Mouse (Mus musculus) heart, postnatal 0 days (tissue): Measurements from ENCODE around the gene Krtap19-1. TPM values are rescaled to one million over a fixed set of nuclear protein-coding genes. Genes with fewer than 3 reads are reported as not detected.

Experiments used
- ATAC-seq: fragments of 200-750 bp; cut with Nextera tagmentation; 2 replicates; pipeline ENCODE4 v1.8.0; 2017; ENCODE audit warnings: low read depth, moderate number of reproducible peaks, moderate library complexity; ENCODE audit not compliant: insufficient read depth
- DNase-seq: peaks from one replicate; pipeline ENCODE4 v3.0.0-alpha.2; 2016; ENCODE audit warnings: low spot score
- H3K27ac ChIP-seq: fragments of 300-500 bp; sonication (generic); 2 replicates; pipeline ENCODE4 v1.5.1; 2014; ENCODE audit warnings: low read depth, mild to moderate bottlenecking
- H3K27me3 ChIP-seq: fragments of 300-500 bp; sonication (generic); 2 replicates; pipeline ENCODE4 v1.6.1; 2014; ENCODE audit warnings: low read length, mixed read lengths; ENCODE audit not compliant: control insufficient read depth, insufficient read depth
- H3K36me3 ChIP-seq: fragments of 300-500 bp; sonication (generic); replicated peaks from 2 replicates; pipeline ENCODE4 v1.6.1; 2014; ENCODE audit warnings: low read length, mixed read lengths; ENCODE audit not compliant: control insufficient read depth, insufficient read depth
- H3K4me1 ChIP-seq: fragments of 300-500 bp; sonication (generic); 2 replicates; pipeline ENCODE4 v1.6.1; 2014; ENCODE audit warnings: antibody characterized with exemption; ENCODE audit not compliant: control insufficient read depth, insufficient read depth
- H3K4me2 ChIP-seq: fragments of 300-500 bp; sonication (generic); 2 replicates; pipeline ENCODE4 v1.6.1; 2014; ENCODE audit warnings: low read depth, mild to moderate bottlenecking, low read length, moderate library complexity
- H3K4me3 ChIP-seq: fragments of 300-500 bp; sonication (generic); 2 replicates; pipeline ENCODE4 v1.5.1; 2014; ENCODE audit warnings: low read depth, low read length
- H3K9ac ChIP-seq: fragments of 300-500 bp; sonication (generic); replicated peaks from 2 replicates; pipeline ENCODE4 v1.6.1; 2014; ENCODE audit warnings: low read depth, low read length, mixed read lengths
- H3K9me3 ChIP-seq: fragments of 300-500 bp; sonication (generic); replicated peaks from 2 replicates; pipeline ENCODE4 v1.6.1; 2016; ENCODE audit warnings: low read length; ENCODE audit not compliant: control insufficient read depth
- CTCF ChIP-seq: IDR thresholded peaks from 2 replicates; pipeline ENCODE4 v1.5.1; 2016; ENCODE audit warnings: antibody characterized with exemption, control low read depth, low read depth
- EP300 ChIP-seq: IDR thresholded peaks from 2 replicates; pipeline ENCODE4 v1.6.1; 2016; ENCODE audit warnings: antibody characterized with exemption, low read depth
- WGBS: fragments of 180-500 bp; shearing (Covaris S2); extraction: QIAGEN DNeasy Blood & Tissue Kit; methylation state at CpG from one replicate; pipeline ENCODE4 v1.1.7; 2014; 5-methylcytosine and 5-hydroxymethylcytosine counted together
- polyA plus RNA-seq: library from polyadenylated mRNA; unstranded; fragments of >200 nt; fragmentation: Nextera tagmentation; extraction: Ambion mirVana; gene quantifications from 2 replicates; pipeline ENCODE4 v1.2.1, GENCODE M21; 2015
- total RNA-seq: library from RNA; depleted of rRNA; stranded (reverse); fragments of >200 nt; gene quantifications from 2 replicates; pipeline ENCODE4 v1.2.3, GENCODE M21; 2014; ENCODE audit warnings: low replicate concordance

Krtap19-1 gene
- total and polyA plus RNA-seq, 2 experiments from 2014 or later, result not detected

GRCm38 (mm10) chr16:88864887-88865407 is 4.3 kb downstream of the Krtap19-1 start:
- ATAC-seq (no peak), DNase-seq (no peak)
- H3K27me3 ChIP-seq, result no peaks in the 10 kb centered on the region
- H3K9me3 ChIP-seq, result no peaks in the 10 kb centered on the region
- no peak overlapping the region for H3K27ac ChIP-seq
- H3K36me3 ChIP-seq, result no peaks in the 10 kb centered on the region
- no peak for TF ChIP-seq CTCF
- no peak for TF ChIP-seq EP300
- no peaks in the 10 kb centered on the region for H3K4me1 ChIP-seq
- no peak overlapping the region for H3K4me3 ChIP-seq
- no peak overlapping the region for H3K4me2 ChIP-seq
- WGBS, result 79% methylated on average over 4 of the region's 4 CpGs
- H3K9ac ChIP-seq, result no peak overlapping the region

DNA sequence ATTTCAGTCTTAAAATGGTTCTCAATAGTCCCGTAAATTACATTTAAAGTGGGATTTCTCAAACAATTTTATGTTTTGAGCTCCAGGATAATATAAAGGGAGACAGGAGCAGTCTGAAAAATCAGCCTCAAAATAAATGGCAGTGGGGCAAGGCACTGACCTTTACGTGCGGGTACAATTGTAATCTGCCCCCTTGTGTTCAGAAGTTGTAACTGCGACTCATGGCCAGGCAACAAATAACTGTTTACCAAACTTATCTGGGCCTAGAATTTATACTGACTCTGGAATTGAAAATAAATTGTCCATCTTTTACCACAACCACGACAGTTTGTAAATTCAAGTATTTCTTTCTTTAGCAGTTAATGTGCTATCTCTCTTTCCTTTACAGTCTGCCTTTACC is 17.8 kb downstream of the Krtap19-1 start:
- no peak overlapping the region for H3K4me2 ChIP-seq
- ATAC-seq, result no peak
- DNase-seq, result peak; percentile 30
- no peaks in the 10 kb centered on the region for H3K27me3 ChIP-seq
- H3K4me3 ChIP-seq, result no peak overlapping the region
- no peaks in the 10 kb centered on the region for H3K9me3 ChIP-seq
- H3K4me1 ChIP-seq, result no peaks in the 10 kb centered on the region
- no peaks in the 10 kb centered on the region for H3K36me3 ChIP-seq
- WGBS, result 5% methylated on average over 5 of the region's 5 CpGs
- TF ChIP-seq EP300 (no peak), CTCF (peak; percentile 64)
- no peak overlapping the region for H3K27ac ChIP-seq
- H3K9ac ChIP-seq, result no peak overlapping the region

DNA sequence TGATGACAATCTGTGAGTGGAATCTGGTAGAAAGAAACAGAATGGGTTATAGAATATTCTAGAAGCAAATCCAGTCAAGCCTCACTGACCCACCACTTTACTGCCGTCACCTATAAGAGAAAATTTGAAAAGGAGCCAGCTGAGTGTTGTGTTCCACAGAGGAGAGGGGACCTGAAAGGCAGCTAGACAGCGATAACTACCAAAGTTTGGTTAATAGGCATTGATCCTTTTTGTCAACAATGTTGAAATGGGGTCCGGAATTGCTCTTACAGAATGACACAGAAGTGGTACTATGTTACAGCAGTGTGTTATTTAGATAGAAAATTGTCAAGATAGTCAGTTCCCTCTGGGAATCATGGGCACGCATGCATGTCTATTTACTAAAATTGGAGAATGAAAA is 20.7 kb downstream of the Krtap19-1 start:
- TF ChIP-seq EP300 (no peak), CTCF (no peak)
- Histone ChIP-seq H3K9ac (no peak overlapping the region), H3K4me3 (no peak overlapping the region), H3K36me3 (no peaks in the 10 kb centered on the region), H3K4me2 (no peak overlapping the region), H3K9me3 (no peaks in the 10 kb centered on the region), H3K27me3 (no peaks in the 10 kb centered on the region), H3K27ac (no peak overlapping the region), H3K4me1 (no peaks in the 10 kb centered on the region)
- no peak for DNase-seq
- ATAC-seq, result no peak
- 80% methylated on average over 4 of the region's 4 CpGs for WGBS

- Histone ChIP-seq H3K9me3 (no peaks in the 10 kb centered on the region), H3K4me1 (no peaks in the 10 kb centered on the region), H3K27ac (no peak overlapping the region), H3K4me2 (no peak overlapping the region), H3K27me3 (no peaks in the 10 kb centered on the region), H3K9ac (no peak overlapping the region), H3K4me3 (no peak overlapping the region), H3K36me3 (no peaks in the 10 kb centered on the region)
- 90% methylated on average over 1 of the region's 1 CpGs for WGBS
- TF ChIP-seq EP300 (no peak), CTCF (no peak)
- no peak for ATAC-seq
- DNase-seq, result no peak
These were observed 21.8 kb downstream of the Krtap19-1 start for GRCm38 (mm10) chr16:88847363-88847762.

DNA sequence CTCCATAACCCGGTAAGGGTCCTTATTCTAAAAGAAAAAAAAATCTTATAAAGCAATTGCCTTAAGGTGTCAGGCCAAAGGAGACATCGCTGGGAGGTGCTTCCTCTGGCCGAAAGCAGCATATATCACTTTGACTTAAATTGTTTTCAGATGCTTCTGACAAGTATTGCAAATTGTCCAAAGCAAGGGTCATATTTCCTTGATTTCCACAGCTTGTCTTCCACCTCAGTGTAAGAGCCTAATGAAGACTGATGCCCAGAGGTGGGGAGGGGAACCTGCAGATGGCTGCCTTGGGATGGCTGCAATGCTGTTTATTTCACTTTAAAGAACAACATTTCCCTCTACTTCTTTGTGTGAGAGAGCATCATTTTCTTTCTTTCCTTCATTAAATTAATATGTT is 42.2 kb downstream of the Krtap19-1 start:
- Histone ChIP-seq H3K4me2 (no peak overlapping the region), H3K4me1 (no peaks in the 10 kb centered on the region), H3K36me3 (no peaks in the 10 kb centered on the region), H3K9ac (no peak overlapping the region), H3K27me3 (no peaks in the 10 kb centered on the region), H3K4me3 (no peak overlapping the region), H3K27ac (no peak overlapping the region), H3K9me3 (no peaks in the 10 kb centered on the region)
- 72% methylated on average over 3 of the region's 3 CpGs for WGBS
- ATAC-seq, result no peak
- no peak for DNase-seq
- no peak for TF ChIP-seq CTCF
- TF ChIP-seq EP300, result no peak

DNA sequence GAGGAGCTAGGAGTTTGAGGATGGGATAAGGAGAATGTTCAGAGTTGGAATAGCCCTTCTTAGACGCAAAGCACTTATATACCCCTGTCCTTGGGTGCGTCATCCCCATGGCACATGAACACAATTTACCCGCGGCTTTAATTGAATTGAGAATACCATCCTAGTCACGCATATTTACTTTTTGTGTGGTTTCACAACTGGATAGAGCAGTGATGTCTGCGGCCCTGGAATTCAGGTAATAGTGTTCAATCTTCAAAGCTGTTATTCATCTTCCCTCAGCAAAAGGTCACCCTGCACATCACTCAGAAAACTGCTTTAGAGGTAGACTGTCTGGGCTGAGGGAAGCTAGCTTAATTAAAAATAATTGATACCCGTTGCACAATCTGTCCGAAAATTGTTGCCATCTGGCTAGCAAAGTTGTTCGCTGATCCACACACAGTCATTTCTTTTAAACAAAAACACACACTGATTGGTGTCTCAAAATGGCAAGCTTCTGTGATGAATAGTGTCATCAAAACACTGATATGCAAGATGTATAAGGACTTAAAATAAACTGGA is 43.0 kb downstream of the Krtap19-1 start, which contains the start of gene Krtap14:
TSS of gene Krtap14 (minus strand) at position 51 of the 558 bp plus-strand sequence.
- WGBS, result 76% methylated on average over 9 of the region's 9 CpGs
- no peaks in the 10 kb centered on the region for H3K9me3 ChIP-seq

More for the DNA sequence above, 43.0 kb downstream of the Krtap19-1 start, which contains the start of gene Krtap14:
- Histone ChIP-seq H3K36me3 (no peaks in the 10 kb centered on the region), H3K4me2 (no peak within 1 kb of the TSS), H3K27ac (no peak within 1 kb of the TSS), H3K4me1 (no peaks in the 10 kb centered on the region), H3K4me3 (no peak within 1 kb of the TSS), H3K9ac (no peak within 1 kb of the TSS), H3K27me3 (no peaks in the 10 kb centered on the region)
- DNase-seq (no peak), ATAC-seq (no peak)
- no peak for TF ChIP-seq CTCF
- no peak for TF ChIP-seq EP300
